Mouse (Mus musculus) kidney, embryonic 16.5 days (tissue): ENCODE data around the gene Nckap5. TPM values are rescaled to one million over a fixed set of nuclear protein-coding genes. Genes with fewer than 3 reads are reported as not detected.

Experiments used
- ATAC-seq: fragments of 200-750 bp; cut with Nextera tagmentation; 2 replicates; pipeline ENCODE4 v1.8.0; 2017; ENCODE audit warnings: moderate TSS enrichment; ENCODE audit not compliant: low FRiP score, low TSS enrichment
- H3K27ac ChIP-seq: fragments of 300-500 bp; sonication (generic); 2 replicates; pipeline ENCODE4 v1.5.1; 2014; ENCODE audit warnings: low read length
- H3K27me3 ChIP-seq: fragments of 300-500 bp; sonication (generic); 2 replicates; pipeline ENCODE4 v1.6.1; 2014; ENCODE audit warnings: low read length, control low read depth, mixed read lengths; ENCODE audit not compliant: insufficient read depth
- H3K36me3 ChIP-seq: fragments of 300-500 bp; sonication (generic); 2 replicates; pipeline ENCODE4 v1.6.1; 2014; ENCODE audit warnings: low read length, control low read depth, mixed read lengths; ENCODE audit not compliant: insufficient read depth
- H3K4me1 ChIP-seq: fragments of 300-500 bp; sonication (generic); 2 replicates; pipeline ENCODE4 v1.6.1; 2014; ENCODE audit warnings: low read length, control low read depth, mixed read lengths; ENCODE audit not compliant: insufficient read depth
- H3K4me2 ChIP-seq: fragments of 300-500 bp; sonication (generic); replicated peaks from 2 replicates; pipeline ENCODE4 v1.6.1; 2014; ENCODE audit warnings: low read depth, low read length
- H3K4me3 ChIP-seq: fragments of 300-500 bp; sonication (generic); 2 replicates; pipeline ENCODE4 v1.5.1; 2014; ENCODE audit warnings: mild to moderate bottlenecking, low read length
- H3K9ac ChIP-seq: fragments of 300-500 bp; sonication (generic); replicated peaks from 2 replicates; pipeline ENCODE4 v1.6.1; 2014; ENCODE audit warnings: low read length
- H3K9me3 ChIP-seq: fragments of 300-500 bp; sonication (generic); 2 replicates; pipeline ENCODE4 v1.6.1; 2016; ENCODE audit warnings: low read length, control low read depth
- WGBS: fragments of 180-500 bp; shearing (Covaris S2); extraction: QIAGEN DNeasy Blood & Tissue Kit; methylation state at CpG from one replicate; pipeline ENCODE4 v1.1.7; 2014; 5-methylcytosine and 5-hydroxymethylcytosine counted together
- polyA plus RNA-seq: library from polyadenylated mRNA; unstranded; fragments of >200 nt; fragmentation: Nextera tagmentation; extraction: Ambion mirVana; gene quantifications from 2 replicates; pipeline ENCODE4 v1.2.1, GENCODE M21; 2015

The Nckap5 gene
- polyA plus RNA-seq, 1 experiment from 2014 or later = 4.2 TPM

GRCm38 (mm10) chr1:126593044-126593805, 237.4 kb downstream of the Nckap5 start:
- ATAC-seq = peak; percentile 50; the same call in 1 of the 2 replicates

DNA sequence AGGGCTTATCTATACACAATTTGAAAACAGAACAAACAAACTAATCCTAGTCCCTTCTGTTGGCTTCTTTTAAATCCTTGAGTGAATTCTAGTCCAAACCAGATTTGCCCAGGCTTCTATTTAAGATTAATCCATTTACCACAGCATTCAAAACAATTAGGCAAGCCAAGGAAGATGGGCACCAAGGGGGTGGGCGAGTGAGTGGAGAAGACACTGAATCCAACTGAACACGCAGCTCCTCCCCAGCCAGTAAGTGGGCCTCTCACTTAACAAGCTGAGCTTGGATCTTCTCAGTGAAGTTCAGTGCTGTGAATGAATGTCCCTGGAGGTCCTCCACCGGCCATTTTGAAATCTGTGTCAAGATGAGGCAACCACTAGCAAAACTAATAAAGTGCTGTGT, 239.7 kb downstream of the Nckap5 start:
- Histone ChIP-seq H3K4me3 (no peak overlapping the region), H3K27ac (no peak overlapping the region), H3K36me3 (no peaks in the 10 kb centered on the region), H3K4me2 (no peak overlapping the region), H3K9me3 (no peaks in the 10 kb centered on the region), H3K4me1 (peaks cover 7% of the 10 kb centered on the region; the same call in 1 of the 2 replicates), H3K27me3 (no peaks in the 10 kb centered on the region), H3K9ac (no peak overlapping the region)
- ATAC-seq = no peak
- WGBS = 89% methylated on average over 3 of the region's 3 CpGs

More at GRCm38 (mm10) chr1:126593044-126593805, 237.4 kb downstream of the Nckap5 start:
- no peaks in the 10 kb centered on the region for H3K9me3 ChIP-seq
- 47% methylated on average over 7 of the region's 7 CpGs for WGBS
- H3K4me2 ChIP-seq = no peak overlapping the region
- H3K4me3 ChIP-seq = no peak overlapping the region
- no peaks in the 10 kb centered on the region for H3K27me3 ChIP-seq
- H3K4me1 ChIP-seq = peaks cover 7% of the 10 kb centered on the region; the same call in 1 of the 2 replicates
- H3K9ac ChIP-seq = no peak overlapping the region
- peak overlapping the region; percentile 13; the same call in 1 of the 2 replicates for H3K27ac ChIP-seq
- no peaks in the 10 kb centered on the region for H3K36me3 ChIP-seq

GRCm38 (mm10) chr1:126578163-126578562, 252.4 kb downstream of the Nckap5 start:
- H3K4me1 ChIP-seq = peaks cover 8% of the 10 kb centered on the region; the same call in 1 of the 2 replicates
- H3K27me3 ChIP-seq = no peaks in the 10 kb centered on the region
- H3K4me2 ChIP-seq = no peak overlapping the region
- H3K27ac ChIP-seq = no peak overlapping the region
- no peak overlapping the region for H3K4me3 ChIP-seq
- no peaks in the 10 kb centered on the region for H3K9me3 ChIP-seq
- no peak for ATAC-seq
- H3K36me3 ChIP-seq = no peaks in the 10 kb centered on the region
- no peak overlapping the region for H3K9ac ChIP-seq

DNA sequence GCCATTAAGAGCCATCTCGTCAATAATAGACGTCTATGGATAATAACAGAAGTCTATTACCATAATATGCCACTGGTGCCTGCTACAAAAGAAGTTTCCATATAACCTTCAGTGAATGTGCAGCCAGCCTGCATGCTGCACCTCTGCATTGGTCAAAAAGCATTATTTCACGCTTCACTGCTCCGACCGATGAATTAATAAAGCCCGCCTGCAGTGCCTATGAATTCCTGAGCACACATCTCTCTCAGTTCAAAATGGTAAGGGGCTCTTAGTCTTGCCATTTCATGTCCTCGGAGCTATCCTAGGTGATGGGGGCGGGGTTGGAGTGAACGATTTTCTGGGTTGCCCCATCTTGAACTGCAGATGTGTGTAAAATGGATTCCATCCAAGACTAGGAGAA, 256.3 kb downstream of the Nckap5 start:
- H3K27me3 ChIP-seq = no peaks in the 10 kb centered on the region
- no peak overlapping the region for H3K9ac ChIP-seq
- no peak overlapping the region for H3K4me2 ChIP-seq
- no peaks in the 10 kb centered on the region for H3K36me3 ChIP-seq
- H3K27ac ChIP-seq = no peak overlapping the region
- 74% methylated on average over 9 of the region's 9 CpGs for WGBS
- H3K4me1 ChIP-seq = peaks cover 8% of the 10 kb centered on the region; the same call in 1 of the 2 replicates
- no peak overlapping the region for H3K4me3 ChIP-seq
- ATAC-seq = no peak
- no peaks in the 10 kb centered on the region for H3K9me3 ChIP-seq

DNA sequence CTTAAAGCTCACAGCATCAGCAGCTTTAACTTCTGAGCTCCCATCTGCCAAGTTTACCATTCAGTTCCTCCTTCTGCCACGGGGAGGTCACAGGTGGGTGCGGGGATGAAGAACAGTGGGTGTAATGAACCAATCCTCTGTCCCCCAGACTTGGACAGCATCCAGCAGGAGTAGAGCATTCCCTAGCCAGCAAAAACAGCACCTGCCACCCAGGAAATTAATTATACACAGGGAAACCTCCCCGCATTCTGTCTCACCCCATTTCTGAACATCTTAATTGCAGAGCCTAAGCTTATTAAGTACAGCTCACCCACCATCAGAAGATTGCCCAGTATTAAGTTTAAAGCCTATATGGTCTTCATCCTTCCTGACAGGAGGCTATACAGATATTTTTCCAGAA, 256.9 kb downstream of the Nckap5 start:
- Histone ChIP-seq H3K4me2 (no peak overlapping the region), H3K4me3 (no peak overlapping the region), H3K9me3 (no peaks in the 10 kb centered on the region), H3K9ac (no peak overlapping the region), H3K27ac (no peak overlapping the region), H3K27me3 (no peaks in the 10 kb centered on the region), H3K36me3 (no peaks in the 10 kb centered on the region), H3K4me1 (peaks cover 7% of the 10 kb centered on the region; the same call in 1 of the 2 replicates)
- peak; percentile 75; the same call in 1 of the 2 replicates for ATAC-seq
- 20% methylated on average over 3 of the region's 3 CpGs for WGBS

DNA sequence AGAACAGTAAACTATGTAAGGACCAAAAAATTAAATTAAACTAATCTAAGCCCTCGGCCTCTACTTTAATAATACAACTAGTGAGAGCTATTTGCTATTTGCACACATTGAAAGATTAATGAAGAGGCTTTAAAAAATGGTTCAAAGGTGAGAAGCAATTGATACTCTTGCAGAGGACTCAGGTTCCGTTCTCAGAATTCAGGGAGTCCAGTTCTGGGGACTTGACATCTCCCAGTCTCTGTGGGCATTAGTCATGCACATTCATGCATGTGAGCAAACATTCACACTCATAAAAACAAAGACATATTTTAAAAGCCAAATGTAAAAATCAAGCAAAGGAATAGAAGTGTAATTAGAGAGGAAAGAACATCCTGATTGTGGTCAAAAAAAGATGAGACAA, 257.5 kb downstream of the Nckap5 start:
- H3K27ac ChIP-seq = no peak overlapping the region
- no peak overlapping the region for H3K4me3 ChIP-seq
- ATAC-seq = no peak
- H3K4me2 ChIP-seq = no peak overlapping the region
- H3K9me3 ChIP-seq = no peaks in the 10 kb centered on the region
- 42% methylated on average over 2 of the region's 2 CpGs for WGBS
- no peaks in the 10 kb centered on the region for H3K36me3 ChIP-seq
- no peaks in the 10 kb centered on the region for H3K27me3 ChIP-seq
- H3K9ac ChIP-seq = no peak overlapping the region
- peaks cover 6% of the 10 kb centered on the region; the same call in 1 of the 2 replicates for H3K4me1 ChIP-seq

DNA sequence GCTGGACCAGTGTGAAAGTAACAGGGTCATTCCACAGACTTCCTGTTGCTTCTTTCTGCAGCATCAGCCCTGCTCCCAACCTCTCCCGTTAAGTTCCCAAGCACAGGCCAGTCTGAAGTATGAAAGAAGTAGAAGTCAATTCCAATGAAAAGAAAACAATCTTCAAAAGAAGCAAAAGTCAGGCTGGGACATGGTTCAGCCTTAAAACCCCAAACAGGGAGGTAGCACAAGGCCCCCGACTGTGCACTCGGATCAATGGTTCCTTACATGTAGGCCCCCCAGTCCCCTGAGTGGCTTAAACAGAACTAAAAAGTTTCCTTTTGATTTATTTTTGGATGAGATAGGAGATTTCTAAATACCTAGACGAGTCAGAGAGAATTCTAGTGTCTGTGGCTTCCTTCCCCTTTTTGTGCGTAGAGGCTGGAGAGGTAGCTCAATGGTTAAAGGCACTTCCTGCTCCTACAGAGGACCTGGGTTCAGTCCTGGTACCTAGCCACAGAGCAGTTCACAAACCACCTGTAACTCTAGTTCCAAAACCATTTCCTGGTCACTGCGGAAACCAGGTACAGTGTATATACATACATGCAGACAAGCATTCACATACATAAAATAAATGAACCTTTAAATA, 260.9 kb downstream of the Nckap5 start:
- no peak overlapping the region for H3K4me2 ChIP-seq
- no peaks in the 10 kb centered on the region for H3K36me3 ChIP-seq
- H3K27me3 ChIP-seq = no peaks in the 10 kb centered on the region
- peaks cover 6% of the 10 kb centered on the region; the same call in 1 of the 2 replicates for H3K4me1 ChIP-seq
- 81% methylated on average over 6 of the region's 6 CpGs for WGBS
- no peak overlapping the region for H3K4me3 ChIP-seq
- no peak for ATAC-seq
- no peak overlapping the region for H3K9ac ChIP-seq
- H3K27ac ChIP-seq = no peak overlapping the region
- no peaks in the 10 kb centered on the region for H3K9me3 ChIP-seq

- Histone ChIP-seq H3K9me3 (no peaks in the 10 kb centered on the region), H3K9ac (no peak overlapping the region), H3K27me3 (no peaks in the 10 kb centered on the region), H3K27ac (no peak overlapping the region), H3K4me2 (no peak overlapping the region), H3K4me3 (no peak overlapping the region), H3K4me1 (peaks cover 4% of the 10 kb centered on the region; the same call in 1 of the 2 replicates), H3K36me3 (no peaks in the 10 kb centered on the region)
- no peak for ATAC-seq
- 92% methylated on average over 8 of the region's 8 CpGs for WGBS
Observed at GRCm38 (mm10) chr1:126568520-126569197, 261.9 kb downstream of the Nckap5 start.

- Histone ChIP-seq H3K4me1 (no peaks in the 10 kb centered on the region), H3K9ac (no peak overlapping the region), H3K4me2 (no peak overlapping the region), H3K36me3 (no peaks in the 10 kb centered on the region), H3K27ac (no peak overlapping the region), H3K27me3 (no peaks in the 10 kb centered on the region), H3K4me3 (no peak overlapping the region), H3K9me3 (no peaks in the 10 kb centered on the region)
- WGBS = 64% methylated on average over 3 of the region's 3 CpGs
- no peak for ATAC-seq
Observed at GRCm38 (mm10) chr1:126565151-126565725, 265.4 kb downstream of the Nckap5 start.
